Mouse (Mus musculus): ENCODE results near the gene Kars. TPM values are rescaled to one million over a fixed set of nuclear protein-coding genes. Genes with fewer than 3 reads are reported as not detected.

Gene Kars
- total RNA-seq, 2 experiments from 2014 or later: 99.8 to 112 TPM

GRCm38 (mm10) chr8:111982116-111982515 lies 29.0 kb downstream of the Kars start:
- no peak for DNase-seq

DNA sequence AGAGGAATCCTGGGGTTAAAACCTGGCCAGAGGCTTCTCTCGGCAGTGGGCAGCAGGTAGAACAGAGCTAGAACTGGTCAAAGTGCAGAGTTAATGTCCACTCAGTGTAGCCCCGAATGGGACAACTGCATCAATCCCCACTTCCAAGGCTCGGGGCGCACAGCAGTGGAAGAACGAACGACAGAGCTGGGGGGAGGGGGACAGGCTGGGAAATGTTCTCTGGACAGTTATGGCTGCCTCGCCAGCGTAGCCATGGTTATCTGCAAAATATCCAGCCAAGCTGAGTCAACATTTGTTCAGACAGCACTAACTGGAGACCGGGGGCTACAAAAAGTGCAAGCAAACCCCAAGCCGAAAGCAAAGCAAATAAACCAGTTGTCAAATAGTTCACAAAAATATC lies 33.0 kb downstream of the Kars start:
- DNase-seq: no peak

GRCm38 (mm10) chr8:111976326-111976725 lies 34.8 kb downstream of the Kars start:
- DNase-seq: no peak

DNA sequence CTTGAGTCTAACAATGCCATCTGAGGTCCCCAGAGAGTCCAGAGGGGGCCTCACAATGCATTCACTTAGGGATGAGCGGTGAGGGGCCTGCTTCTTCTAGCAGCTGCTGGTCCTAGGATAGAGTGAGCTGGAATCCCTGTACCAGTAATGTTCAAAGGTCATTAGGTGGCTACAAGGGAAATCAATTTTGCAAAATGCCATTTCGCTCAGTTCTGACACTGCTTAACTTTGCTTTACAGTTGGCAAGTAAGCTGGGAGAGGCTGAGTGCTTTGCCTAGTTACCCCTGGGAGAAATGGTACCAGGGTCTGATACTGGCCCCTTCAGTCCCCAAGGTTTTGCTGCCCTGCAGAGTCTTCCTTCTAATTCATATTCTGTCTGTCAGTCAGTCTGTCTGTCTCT lies 35.4 kb downstream of the Kars start:
- no peak for DNase-seq

DNA sequence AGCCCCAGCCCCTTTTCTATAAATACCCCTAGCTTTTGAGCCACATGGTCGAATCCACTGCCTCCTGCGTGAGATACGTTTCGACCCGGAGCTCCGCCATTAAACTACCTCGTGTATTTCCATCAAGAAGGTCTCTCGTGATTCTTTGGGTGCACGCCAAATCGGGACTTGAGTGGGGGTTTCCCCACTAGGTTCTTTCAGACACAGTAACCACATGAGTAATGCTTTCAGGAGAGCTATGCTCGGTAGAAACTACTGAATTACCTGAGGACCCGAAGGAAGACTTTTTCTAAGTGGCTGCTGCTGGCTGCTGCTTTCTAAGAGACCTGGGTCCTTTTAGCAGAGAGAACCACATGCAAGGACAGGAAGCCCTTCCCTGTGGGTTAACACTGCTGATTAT lies 37.0 kb downstream of the Kars start:
- DNase-seq: no peak

DNA sequence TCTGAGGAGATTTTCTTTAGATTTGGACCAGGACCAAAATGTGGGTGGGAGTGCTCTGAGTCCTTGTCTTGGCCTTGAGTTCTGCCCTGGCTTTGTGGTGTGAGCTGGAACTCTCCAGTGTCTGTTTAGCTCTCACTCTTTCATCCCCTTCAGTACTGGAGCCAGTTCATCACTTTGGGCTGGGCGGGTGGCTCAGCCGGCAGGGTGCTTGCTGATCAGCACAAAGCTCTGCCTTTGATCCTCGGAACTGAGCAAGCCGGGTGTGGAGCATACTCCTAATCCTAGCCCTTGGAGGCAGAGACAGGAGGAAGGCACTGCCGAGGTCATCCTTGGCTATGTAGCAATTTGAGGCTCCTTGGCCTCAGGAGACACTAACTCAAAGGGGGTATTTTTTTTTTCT lies 42.1 kb downstream of the Kars start:
- no peak for DNase-seq

GRCm38 (mm10) chr8:111968541-111968940 lies 42.6 kb downstream of the Kars start:
- no peak for DNase-seq

- DNase-seq: no peak
These were observed 43.8 kb downstream of the Kars start for GRCm38 (mm10) chr8:111967246-111967870.

DNA sequence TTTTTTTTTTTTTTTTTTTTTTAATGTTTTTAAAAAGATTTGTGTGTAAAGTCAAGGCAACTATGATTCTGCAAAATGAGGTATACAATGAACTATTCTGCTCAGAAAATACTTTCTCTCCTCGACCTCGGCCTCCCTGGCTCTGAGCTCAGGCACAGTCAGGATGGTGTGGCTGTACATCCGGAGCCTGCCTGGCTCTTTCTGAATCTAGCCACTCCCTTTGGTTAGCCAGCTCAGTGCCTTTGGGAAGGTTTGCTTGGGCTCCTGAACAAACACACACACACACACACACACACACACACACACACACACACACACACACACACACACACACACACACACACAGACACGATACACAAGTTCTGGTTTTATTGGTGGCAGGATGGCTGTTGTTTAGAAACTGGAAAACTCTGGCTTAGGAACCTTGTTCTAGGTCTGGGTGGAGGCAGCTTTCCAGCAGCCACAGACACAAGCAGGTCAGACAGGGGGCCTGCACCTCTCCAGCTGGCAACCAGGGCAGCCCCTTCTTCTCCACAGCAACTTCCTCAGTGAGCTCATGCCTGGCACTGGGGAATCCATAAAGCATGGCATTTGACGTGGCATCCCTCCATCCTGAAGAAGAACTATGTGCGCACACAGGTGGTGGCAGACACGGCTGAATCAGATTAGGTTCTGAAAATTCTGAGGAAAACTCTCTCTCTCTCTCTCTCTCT lies 46.1 kb downstream of the Kars start:
- peak in 1 of 2 experiments; percentile 13 for DNase-seq

DNA sequence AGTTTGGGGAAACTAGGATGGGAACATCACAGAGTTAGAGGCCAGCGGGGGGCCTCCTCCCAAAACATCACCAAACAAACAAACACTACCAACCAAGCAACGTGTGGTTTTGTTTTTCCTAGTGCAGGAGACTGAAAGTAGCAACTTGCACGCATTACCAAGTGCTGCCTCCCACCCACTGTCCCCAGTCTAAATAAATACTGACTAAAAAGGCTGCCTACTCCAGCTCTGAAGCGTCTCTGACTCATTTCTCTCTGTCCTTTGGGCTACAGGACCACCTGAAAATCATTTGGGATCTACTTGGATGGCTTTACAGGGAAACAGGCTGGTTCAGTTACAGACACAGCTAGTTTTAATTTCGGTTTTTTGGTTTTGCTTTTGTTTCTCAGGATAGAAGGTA lies 46.8 kb downstream of the Kars start:
- DNase-seq: no peak

- DNase-seq: no peak
These were observed 47.6 kb downstream of the Kars start for GRCm38 (mm10) chr8:111963546-111963945.

DNA sequence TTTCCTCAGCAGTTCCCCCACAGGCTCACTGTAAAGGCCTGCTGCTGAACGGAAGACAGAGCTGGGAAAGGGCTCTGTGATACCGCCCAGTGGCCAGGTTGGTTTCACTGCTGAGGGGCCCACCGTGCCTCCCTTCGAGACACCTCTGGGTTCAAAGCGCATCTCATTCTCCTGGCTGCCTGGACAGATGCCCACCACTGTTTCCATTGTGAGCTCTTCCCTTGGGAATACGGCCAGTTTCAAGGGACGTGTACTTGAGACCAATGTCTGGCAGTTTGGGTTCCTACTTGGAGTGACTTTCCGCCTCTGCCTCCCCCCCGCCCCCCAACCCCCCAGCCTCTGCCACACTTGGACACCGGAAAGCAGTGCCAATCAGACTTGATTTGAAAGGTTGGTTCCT lies 48.0 kb downstream of the Kars start:
- no peak for DNase-seq

- DNase-seq: peak in 1 of 2 experiments; percentile 11
These were observed 48.5 kb downstream of the Kars start for GRCm38 (mm10) chr8:111962589-111962988.

GRCm38 (mm10) chr8:111961330-111961729 lies 49.8 kb downstream of the Kars start:
- no peak for DNase-seq

DNA sequence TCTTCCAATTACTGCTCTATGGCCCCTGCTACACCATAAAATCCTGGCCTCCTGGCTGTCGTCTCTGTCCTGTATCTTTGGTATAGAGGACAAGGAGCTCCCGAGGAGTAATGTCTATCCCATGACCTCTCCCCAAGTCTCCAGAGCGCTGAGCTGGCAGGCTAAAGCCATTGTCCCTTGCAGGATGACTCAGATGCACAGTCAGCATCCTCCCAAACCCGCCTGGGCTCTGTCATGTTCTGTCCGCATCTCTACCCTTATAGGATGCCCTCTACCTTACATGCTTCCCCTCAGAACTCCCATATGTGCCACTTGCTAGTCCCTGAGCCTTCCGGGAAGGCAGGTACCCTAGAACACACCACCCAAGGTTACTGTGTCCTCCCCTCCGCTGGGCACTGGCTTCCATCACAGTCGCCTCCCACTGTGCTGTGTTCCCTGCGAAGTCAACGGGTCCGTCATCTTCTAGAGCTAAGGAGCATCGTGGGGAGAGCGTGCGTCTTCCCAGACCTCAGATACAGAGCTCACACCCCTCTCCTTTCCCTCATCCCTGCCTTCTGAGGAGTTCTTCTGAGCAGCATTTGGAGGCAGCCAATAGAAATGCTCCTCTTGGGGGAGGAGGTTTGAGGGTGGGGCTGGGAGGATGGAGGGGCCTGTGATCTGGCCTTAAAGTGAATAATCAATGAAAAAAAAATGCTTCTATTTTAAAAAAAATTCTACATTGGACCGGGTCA lies 50.4 kb downstream of the Kars start:
- no peak for DNase-seq

GRCm38 (mm10) chr8:111957231-111957630 lies 53.9 kb downstream of the Kars start:
- DNase-seq: no peak

DNA sequence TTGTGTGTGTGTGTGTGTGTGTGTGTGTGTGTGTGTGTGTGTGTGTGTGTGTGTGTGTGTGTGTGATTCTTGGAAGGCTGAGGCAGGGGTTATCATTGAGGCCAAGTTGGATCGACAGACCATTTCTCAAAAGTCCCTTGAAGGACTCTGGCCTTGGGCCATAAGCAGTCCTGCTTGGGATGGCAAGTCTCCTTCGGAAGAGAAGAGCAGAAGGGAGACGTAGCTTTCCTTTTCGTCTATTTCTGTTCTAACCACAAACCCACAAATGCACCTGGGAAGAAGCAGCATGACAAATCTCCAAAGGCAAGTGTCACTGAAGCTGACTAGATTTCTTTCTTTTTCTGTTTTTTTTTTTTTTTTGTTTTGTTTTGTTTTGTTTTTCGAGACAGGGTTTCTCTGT lies 55.2 kb downstream of the Kars start:
- DNase-seq: no peak

GRCm38 (mm10) chr8:111954844-111955594 lies 56.1 kb downstream of the Kars start:
- DNase-seq: peak; percentile 15 to 22

- no peak for DNase-seq
These were observed 59.2 kb downstream of the Kars start for GRCm38 (mm10) chr8:111951936-111952335.

GRCm38 (mm10) chr8:111951317-111951716 lies 59.8 kb downstream of the Kars start:
- no peak for DNase-seq

DNA sequence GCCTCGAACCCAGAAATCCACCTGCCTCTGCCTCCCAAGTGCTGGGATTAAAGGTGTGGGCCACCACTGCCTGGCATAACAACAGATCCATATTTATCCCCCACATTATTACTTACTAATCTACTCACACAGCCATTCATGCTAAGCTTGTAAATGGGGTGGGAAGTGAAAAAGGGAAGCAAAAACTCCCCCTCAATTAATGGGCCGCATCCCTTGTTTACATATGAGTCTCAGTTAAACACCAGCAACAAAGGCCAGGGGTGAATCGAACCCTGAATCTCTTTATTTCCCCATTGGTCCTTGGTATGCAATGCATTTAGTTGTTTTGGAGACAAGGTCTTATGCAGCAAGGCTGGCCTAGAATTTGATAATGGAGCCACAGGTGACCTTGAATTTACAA lies 60.3 kb downstream of the Kars start:
- DNase-seq: no peak

DNA sequence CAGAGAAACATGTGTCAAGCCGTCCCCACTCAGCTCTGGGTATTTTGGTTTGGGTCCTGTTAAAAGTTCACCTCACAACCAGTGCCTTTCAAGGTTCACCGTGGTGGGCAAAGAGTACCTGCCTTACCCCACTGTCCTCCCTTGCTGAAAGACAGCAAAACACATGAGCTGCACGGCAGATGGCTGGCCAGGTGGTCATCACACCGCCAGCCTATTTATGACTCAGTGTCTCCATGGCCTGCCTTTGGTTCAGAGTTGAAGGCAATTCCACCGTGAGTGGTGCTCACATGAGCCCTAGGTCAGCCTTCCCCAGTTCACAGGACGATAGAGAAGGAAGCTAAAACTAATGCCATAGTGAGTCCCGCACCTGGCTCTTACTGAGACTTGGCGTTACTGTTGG lies 63.2 kb downstream of the Kars start:
- DNase-seq: no peak

- no peak for DNase-seq
These were observed 64.0 kb downstream of the Kars start for GRCm38 (mm10) chr8:111947144-111947543.

All from heart, adult 18-20 months (tissue).